Mouse (Mus musculus): ENCODE measurements at regions not wholly inside any gene's neighbourhood (a gene's known extent, or its start where the extent isn't known, plus 50 kb on each side); places are given as distances from the start of the nearest gene placed in this dataset.

GRCm38 (mm10) chr17:45933034-45933433 lies 99.1 kb downstream of the Vegfa start:
- intact Hi-C loops (cut with DNase I), result no loop called here
- DNase-seq (ENCODE audit: low spot score in 2 of 2), result no peak

- DNase-seq (ENCODE audit: low spot score in 2 of 2), result no peak
- intact Hi-C loops (cut with DNase I), result no loop called here
These were observed 99.6 kb downstream of the Vegfa start for GRCm38 (mm10) chr17:45932611-45933010.

- DNase-seq (ENCODE audit: low spot score in 2 of 2), result no peak
- intact Hi-C loops (cut with DNase I), result no loop called here
These were observed 102.6 kb downstream of the Vegfa start for GRCm38 (mm10) chr17:45929591-45929990.

- intact Hi-C loops (cut with DNase I), result no loop called here
These were observed 103.2 kb downstream of the Vegfa start for GRCm38 (mm10) chr17:45928903-45929477.

GRCm38 (mm10) chr17:45928013-45928412 lies 104.2 kb downstream of the Vegfa start:
- intact Hi-C loops (cut with DNase I), result no loop called here
- no peak for DNase-seq (ENCODE audit: low spot score in 2 of 2)

More at GRCm38 (mm10) chr17:45928903-45929477, 103.2 kb downstream of the Vegfa start:
- DNase-seq (ENCODE audit: low spot score in 2 of 2), result no peak

GRCm38 (mm10) chr17:45925845-45926244 lies 106.3 kb downstream of the Vegfa start:
- intact Hi-C loops (cut with DNase I), result no loop called here
- no peak for DNase-seq (ENCODE audit: low spot score in 2 of 2)

GRCm38 (mm10) chr17:45924595-45924994 lies 107.6 kb downstream of the Vegfa start:
- intact Hi-C loops (cut with DNase I), result no loop called here
- no peak for DNase-seq (ENCODE audit: low spot score in 2 of 2)

- no peak for DNase-seq (ENCODE audit: low spot score in 2 of 2)
- intact Hi-C loops (cut with DNase I), result no loop called here
These were observed 108.9 kb downstream of the Vegfa start for GRCm38 (mm10) chr17:45923217-45923730.

GRCm38 (mm10) chr17:45917647-45918046 lies 114.5 kb downstream of the Vegfa start:
- intact Hi-C loops (cut with DNase I), result no loop called here

GRCm38 (mm10) chr17:45916937-45917336 lies 115.2 kb downstream of the Vegfa start:
- no peak for DNase-seq (ENCODE audit: low spot score in 2 of 2)
- intact Hi-C loops (cut with DNase I), result no loop called here

More at GRCm38 (mm10) chr17:45917647-45918046, 114.5 kb downstream of the Vegfa start:
- no peak for DNase-seq (ENCODE audit: low spot score in 2 of 2)

GRCm38 (mm10) chr17:45914706-45915240 lies 117.4 kb downstream of the Vegfa start:
- DNase-seq (ENCODE audit: low spot score in 2 of 2), result no peak
- intact Hi-C loops (cut with DNase I), result no loop called here

- intact Hi-C loops (cut with DNase I), result no loop called here
- no peak for DNase-seq (ENCODE audit: low spot score in 2 of 2)
These were observed 117.9 kb downstream of the Vegfa start for GRCm38 (mm10) chr17:45914237-45914636.

GRCm38 (mm10) chr17:45913671-45914070 lies 118.5 kb downstream of the Vegfa start:
- DNase-seq (ENCODE audit: low spot score in 2 of 2), result no peak
- intact Hi-C loops (cut with DNase I), result no loop called here

- intact Hi-C loops (cut with DNase I), result no loop called here
- DNase-seq (ENCODE audit: low spot score in 2 of 2), result no peak
These were observed 120.0 kb downstream of the Vegfa start for GRCm38 (mm10) chr17:45912165-45912564.

GRCm38 (mm10) chr17:45911201-45911731 lies 120.9 kb downstream of the Vegfa start:
- DNase-seq (ENCODE audit: low spot score in 2 of 2), result no peak
- intact Hi-C loops (cut with DNase I), result no loop called here

GRCm38 (mm10) chr17:45910245-45910644 lies 121.9 kb downstream of the Vegfa start:
- no peak for DNase-seq (ENCODE audit: low spot score in 2 of 2)
- intact Hi-C loops (cut with DNase I), result no loop called here

- intact Hi-C loops (cut with DNase I), result loop anchor here (5.0 kb wide), 1 partner anchor 170 kb away; no protein-coding TSS in a partner anchor
- no peak for DNase-seq (ENCODE audit: low spot score in 2 of 2)
These were observed 124.6 kb downstream of the Vegfa start for GRCm38 (mm10) chr17:45907587-45907986.

- no peak for DNase-seq (ENCODE audit: low spot score in 2 of 2)
- intact Hi-C loops (cut with DNase I), result loop anchor here (5.0 kb wide), 1 partner anchor 168 kb away; no protein-coding TSS in a partner anchor
These were observed 126.6 kb downstream of the Vegfa start for GRCm38 (mm10) chr17:45905596-45905995.

GRCm38 (mm10) chr17:45904251-45904650 lies 127.9 kb downstream of the Vegfa start:
- intact Hi-C loops (cut with DNase I), result no loop called here
- peak; percentile 61 to 75 for DNase-seq (ENCODE audit: low spot score in 2 of 2)

GRCm38 (mm10) chr17:45903294-45903693 lies 128.9 kb downstream of the Vegfa start:
- DNase-seq (ENCODE audit: low spot score in 2 of 2), result no peak
- intact Hi-C loops (cut with DNase I), result no loop called here

- intact Hi-C loops (cut with DNase I), result no loop called here
- DNase-seq (ENCODE audit: low spot score in 2 of 2), result no peak
These were observed 129.5 kb downstream of the Vegfa start for GRCm38 (mm10) chr17:45902668-45903067.
